Mouse (Mus musculus): ENCODE results near the gene Sptssb.

Sptssb gene

GRCm38 (mm10) chr3:69829532-69829931 is 30.2 kb downstream of the Sptssb start:
- DNase-seq (ENCODE audit: low spot score in 2 of 2), result no peak

GRCm38 (mm10) chr3:69824536-69824935 is 35.2 kb downstream of the Sptssb start:
- no peak for DNase-seq (ENCODE audit: low spot score in 2 of 2)

- no peak for DNase-seq (ENCODE audit: low spot score in 2 of 2)
Measured at GRCm38 (mm10) chr3:69820614-69821013, 39.1 kb downstream of the Sptssb start.

- no peak for DNase-seq (ENCODE audit: low spot score in 2 of 2)
Measured at GRCm38 (mm10) chr3:69819851-69820200, 39.9 kb downstream of the Sptssb start.

DNA sequence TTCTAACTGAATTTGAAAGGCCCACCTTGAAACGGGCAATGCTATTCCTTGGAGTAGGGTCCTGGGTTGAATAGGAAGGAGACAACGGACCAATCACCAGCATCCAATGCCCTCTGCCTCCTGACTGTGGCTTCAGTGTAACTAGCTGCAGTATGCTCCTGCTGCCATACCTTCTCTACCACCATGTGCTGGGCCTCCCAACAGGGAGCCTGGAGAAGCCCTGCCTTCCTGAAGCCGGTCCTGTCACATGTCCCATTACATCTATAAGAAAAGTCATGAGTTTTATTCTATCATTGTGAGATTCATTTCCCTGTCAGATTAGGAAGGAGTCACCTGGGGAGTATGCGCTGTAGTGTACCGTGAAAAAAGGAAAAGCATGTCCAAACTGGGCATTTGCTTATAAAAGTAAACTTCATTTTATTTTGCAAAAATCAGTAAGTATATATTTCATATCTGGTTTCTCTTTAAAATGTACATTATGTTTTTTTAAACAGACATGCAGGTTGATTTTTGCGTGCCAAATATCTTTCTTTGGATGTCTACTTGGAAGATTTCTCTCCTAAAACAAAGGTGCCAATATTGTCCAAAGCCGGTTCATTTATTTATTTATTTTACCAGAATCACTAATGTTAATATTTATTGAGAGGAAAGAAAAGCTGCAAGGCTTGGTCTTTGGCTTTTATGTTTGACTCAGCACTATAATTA is 40.4 kb downstream of the Sptssb start:
- DNase-seq (ENCODE audit: low spot score in 2 of 2), result no peak

- DNase-seq (ENCODE audit: low spot score in 2 of 2), result no peak
Measured at GRCm38 (mm10) chr3:69818466-69818865, 41.3 kb downstream of the Sptssb start.

DNA sequence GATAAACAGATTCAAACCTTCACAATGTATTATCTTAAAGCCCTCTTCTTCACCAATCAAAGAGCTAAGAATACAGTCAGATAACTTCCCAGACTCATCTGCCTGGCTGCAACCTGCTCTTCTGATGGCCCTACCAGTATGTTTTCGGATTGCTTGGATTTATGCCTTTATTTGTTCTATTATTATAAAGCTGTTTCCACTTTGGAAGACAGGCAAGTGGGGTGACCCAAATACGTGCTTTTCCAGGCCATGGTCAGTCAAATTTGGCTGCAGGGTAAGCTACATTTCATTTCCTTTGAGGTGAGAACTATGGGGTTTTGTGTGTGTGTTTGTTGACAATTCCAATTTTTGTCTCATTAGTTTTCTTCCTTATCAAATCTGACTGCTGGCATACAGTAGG is 43.2 kb downstream of the Sptssb start:
- DNase-seq (ENCODE audit: low spot score in 2 of 2), result no peak

GRCm38 (mm10) chr3:69813005-69813695 is 46.6 kb downstream of the Sptssb start:
- DNase-seq (ENCODE audit: low spot score in 2 of 2), result no peak

GRCm38 (mm10) chr3:69812442-69812841 is 47.3 kb downstream of the Sptssb start:
- DNase-seq (ENCODE audit: low spot score in 2 of 2), result no peak

- DNase-seq (ENCODE audit: low spot score in 2 of 2), result peak in 1 of 2 experiments; percentile 27
Measured at GRCm38 (mm10) chr3:69808479-69808878, 51.3 kb downstream of the Sptssb start.

DNA sequence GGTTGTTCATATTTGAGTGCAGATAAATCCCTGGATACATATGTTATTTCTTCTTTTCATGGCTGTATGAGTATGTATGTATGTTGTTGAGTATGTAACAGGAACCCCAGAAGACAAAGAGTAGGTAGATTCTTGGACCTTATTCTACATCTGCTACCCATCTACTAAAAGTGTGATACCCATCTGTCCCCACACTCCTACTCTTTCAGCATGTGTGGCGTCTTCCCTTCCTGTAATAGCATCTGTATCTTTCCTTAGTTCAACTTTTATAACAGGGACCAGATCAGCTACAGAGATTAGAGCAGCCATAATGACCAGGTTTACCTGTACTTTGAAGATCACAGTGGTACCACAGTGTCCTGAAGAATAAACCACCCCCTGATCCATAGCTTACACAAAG is 56.6 kb downstream of the Sptssb start:
- DNase-seq (ENCODE audit: low spot score in 2 of 2), result no peak

GRCm38 (mm10) chr3:69800829-69801384 is 58.8 kb downstream of the Sptssb start:
- DNase-seq (ENCODE audit: low spot score in 2 of 2), result no peak

DNA sequence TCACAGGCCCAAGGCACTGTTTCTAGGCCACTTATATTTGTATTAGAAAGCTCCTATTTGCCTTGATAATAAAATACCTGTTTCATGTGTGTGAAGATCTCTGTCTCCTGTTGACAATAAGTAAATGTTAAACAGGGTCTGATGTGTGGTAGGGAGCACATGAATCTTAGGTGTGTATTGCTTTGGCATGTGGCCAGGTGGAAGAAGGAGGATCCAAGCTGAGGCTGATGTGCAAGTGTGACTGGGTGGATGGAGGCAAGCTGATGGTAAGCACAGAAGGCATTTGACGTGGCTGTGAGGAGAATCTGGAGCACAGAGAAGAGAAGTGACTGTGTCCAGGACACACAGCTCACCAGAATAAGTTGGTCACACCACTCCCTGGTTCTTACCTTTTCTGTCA is 60.6 kb downstream of the Sptssb start:
- DNase-seq (ENCODE audit: low spot score in 2 of 2), result no peak

- DNase-seq (ENCODE audit: low spot score in 2 of 2), result no peak
Measured at GRCm38 (mm10) chr3:69797969-69798368, 61.8 kb downstream of the Sptssb start.

DNA sequence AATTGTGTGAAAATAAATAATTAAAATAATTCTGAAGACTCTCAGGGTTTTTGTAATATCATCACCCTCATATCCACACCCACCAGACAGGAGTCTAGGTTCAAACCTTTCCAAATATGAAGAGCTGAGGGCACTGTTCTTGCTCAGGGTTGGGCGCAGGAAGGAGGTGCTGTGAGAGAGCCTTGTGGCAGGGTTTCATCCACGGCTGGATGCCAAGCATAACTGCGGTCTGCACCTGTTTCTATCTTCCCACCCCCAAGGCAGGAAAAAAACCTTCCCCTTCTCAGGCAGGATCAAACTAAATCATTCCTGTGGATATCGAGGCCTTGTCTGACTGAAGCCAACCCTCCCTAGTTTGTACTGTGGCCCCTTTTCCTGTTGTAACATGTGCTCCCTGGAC is 62.2 kb downstream of the Sptssb start:
- DNase-seq (ENCODE audit: low spot score in 2 of 2), result no peak

- peak in 1 of 2 experiments; percentile 44 for DNase-seq (ENCODE audit: low spot score in 2 of 2)
Measured at GRCm38 (mm10) chr3:69792823-69793417, 66.8 kb downstream of the Sptssb start.

- DNase-seq (ENCODE audit: low spot score in 2 of 2), result no peak
Measured at GRCm38 (mm10) chr3:69779246-69779796, 80.4 kb downstream of the Sptssb start.

GRCm38 (mm10) chr3:69773356-69773755 is 86.4 kb downstream of the Sptssb start:
- DNase-seq (ENCODE audit: low spot score in 2 of 2), result no peak

Measured in urinary bladder, postnatal 36 days (tissue).